Mouse (Mus musculus) cerebellum, adult 2 months (tissue): ENCODE data around the gene Hdac6.

Experiments
- CTCF ChIP-seq: fragments of 200-500 bp; IDR thresholded peaks from 2 replicates; pipeline ENCODE4 v1.5.1; 2011; ENCODE audit warnings: low read depth, mild to moderate bottlenecking, control low read depth, low read length, moderate library complexity, borderline replicate concordance; ENCODE audit not compliant: insufficient read depth
- POLR2A ChIP-seq: fragments of 200-500 bp; IDR thresholded peaks from 2 replicates; pipeline ENCODE4 v1.6.1; 2011; ENCODE audit warnings: low read length, control low read depth, borderline replicate concordance; ENCODE audit not compliant: insufficient read depth

DNA sequence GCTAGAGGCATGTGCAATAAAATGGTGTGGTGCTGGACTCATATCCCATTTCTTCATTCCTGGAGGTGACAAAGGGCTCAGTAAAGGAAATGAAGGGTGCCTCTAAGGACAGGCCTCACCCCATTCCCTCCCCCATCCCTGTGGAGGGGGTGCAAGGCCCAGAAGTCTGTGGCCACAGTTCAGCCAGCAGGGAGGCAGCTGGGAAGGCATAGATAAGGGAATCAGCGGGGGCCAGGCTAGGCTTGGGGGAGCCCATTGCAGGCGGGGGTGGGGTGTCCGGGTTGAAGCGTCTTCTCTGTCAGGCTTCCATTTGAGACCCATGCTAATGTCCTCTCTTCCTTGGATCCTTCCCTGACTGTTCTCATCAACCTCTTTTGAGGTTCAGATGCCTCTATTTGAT is 23.6 kb upstream of the Hdac6 start:
- TF ChIP-seq CTCF (no peak), POLR2A (no peak)
